Mouse (Mus musculus) adrenal gland, postnatal 10 days (tissue): ENCODE results near the gene Lrrc36. TPM values are rescaled to one million over a fixed set of nuclear protein-coding genes. Genes with fewer than 3 reads are reported as not detected.

Experiments used
- DNase-seq: peaks from one replicate; pipeline ENCODE4 v3.0.0; 2021; ENCODE audit warnings: mixed read lengths
- total RNA-seq, 2 experiments: library from RNA; stranded (reverse); gene quantifications; 2 replicates each; pipeline ENCODE4 v1.2.3; 2021

Gene Lrrc36
- total RNA-seq, 2 experiments from 2014 or later, result 3.3 to 3.8 TPM

DNA sequence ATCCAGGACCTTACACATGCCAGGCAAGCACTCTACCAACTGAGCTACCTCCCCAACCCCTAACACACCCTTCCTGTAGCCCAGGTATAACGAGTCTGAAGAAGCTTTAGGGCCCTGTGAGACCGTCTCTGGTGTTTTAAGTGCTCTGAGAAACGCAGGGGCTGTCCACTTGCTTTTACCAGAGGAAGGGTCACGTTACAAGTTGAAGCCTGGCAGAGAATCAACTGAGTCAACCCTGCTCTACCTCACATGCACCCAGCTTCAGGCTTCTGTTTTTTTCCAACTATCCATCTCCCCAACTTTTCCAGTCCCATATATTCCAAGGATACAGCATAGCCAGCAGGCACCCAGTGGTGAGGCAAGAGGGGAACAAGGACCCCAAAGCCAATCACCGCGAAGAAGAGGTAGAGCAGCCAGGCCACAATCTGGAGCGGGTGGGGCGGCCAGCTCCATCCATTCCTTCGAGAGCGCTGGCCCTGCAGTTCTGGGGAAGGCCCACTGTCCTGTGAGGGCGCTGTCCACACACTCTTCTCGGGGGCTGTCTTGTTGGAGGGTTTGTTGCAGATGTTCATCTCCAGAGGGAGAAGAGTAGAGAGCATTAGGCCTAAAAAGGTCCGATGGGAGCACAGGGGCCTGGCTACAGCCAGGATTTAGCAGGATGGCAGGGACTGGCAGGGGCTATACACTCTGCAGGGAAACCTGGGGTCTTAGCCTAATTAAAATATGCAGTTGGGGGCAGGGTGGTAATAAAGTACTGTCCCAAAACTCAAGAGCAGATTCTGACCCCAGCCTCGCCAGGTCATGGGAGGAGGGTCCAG is 70.0 kb downstream of the Lrrc36 start:
- DNase-seq, result peak; percentile 62

DNA sequence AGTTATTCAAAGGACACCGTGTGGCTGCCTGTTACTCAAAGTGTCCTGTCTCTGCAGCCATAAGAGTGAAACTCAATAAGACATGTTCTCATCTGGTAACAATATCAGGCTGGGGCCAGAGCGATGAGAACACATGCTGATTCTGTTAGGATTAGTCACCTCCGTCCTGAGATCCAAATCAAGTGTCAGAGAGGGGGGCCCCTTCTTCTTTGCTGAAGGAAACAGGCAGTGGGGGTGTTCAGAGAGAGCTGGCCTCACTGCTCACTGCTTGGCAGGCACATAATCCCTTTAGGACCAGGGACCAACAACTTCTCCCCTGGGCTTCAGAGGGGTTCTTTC is 70.6 kb downstream of the Lrrc36 start:
- DNase-seq, result no peak

DNA sequence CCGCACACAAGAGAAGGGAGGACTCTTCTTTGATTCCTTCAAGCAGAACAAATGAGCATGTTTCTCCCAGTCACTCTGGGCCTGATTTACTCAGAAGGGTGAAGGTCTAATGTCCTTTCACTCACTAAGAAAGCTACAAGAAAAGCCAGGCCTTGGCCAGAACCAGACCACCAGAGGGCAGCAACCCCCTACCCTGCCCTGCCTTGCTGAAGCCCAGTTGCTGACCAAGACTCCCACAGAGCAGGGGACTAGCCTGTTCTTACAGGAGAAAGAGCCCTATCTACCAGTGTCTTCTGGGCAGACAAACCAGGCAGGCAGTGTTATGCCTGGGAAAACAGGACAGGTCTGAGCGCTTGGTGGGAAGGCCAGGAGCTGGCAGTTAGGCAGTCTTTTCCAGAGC is 71.0 kb downstream of the Lrrc36 start:
- DNase-seq, result peak; percentile 67

DNA sequence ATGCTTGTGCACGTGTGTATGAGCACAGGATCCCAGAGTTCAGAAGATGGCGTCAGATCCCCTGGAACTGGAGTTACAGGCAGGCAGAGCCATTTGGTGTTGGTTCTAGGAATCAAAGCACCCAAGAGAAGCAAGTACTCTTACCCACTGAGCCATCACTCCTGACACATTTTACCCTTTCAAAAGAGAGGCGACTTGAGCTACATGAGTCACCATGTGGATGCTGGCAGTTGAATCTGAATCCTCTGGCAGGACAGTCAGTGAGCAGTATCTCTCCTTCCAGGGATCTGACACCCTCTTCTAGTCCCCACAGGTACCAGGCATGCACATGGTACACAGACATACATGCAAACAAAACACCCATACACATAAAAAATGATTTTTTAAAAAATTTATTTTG is 74.7 kb downstream of the Lrrc36 start:
- no peak for DNase-seq

DNA sequence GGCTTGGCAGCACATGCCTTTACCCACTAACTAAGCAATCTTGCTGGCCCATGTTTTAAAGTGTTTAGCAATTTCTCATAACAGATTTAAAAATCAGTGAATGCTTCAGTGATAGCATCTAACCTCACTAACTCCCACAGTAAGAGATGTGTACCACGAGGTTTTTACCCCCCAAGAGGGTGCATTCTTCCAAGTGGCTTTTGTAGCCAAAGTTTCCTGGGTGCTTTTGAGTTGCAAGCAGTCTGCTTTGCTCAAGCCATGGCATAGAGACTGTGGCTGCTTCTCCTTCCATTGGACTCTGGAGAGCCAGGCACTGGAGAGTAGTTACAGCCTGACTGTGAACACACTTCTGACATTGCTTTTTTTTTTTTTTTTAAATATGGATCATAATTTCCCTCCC is 75.9 kb downstream of the Lrrc36 start:
- DNase-seq, result no peak

DNA sequence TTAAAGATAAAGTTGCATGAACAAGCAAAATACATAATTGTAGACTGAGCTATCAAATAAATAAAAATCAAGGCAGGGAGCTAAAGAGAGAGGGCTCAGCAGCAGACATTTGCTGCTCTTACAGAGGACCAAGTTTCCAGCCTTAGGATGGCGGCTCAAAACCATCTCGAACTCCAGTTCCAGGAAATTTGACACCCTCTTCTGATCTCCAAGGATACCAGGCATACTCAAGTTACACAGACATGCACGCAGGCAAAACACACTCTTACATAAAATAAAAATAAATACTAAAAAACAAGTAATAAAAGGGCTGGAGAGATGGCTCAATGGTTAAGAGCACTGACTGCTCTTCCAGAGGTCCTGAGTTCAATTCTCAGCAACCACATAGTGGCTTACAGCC is 80.1 kb downstream of the Lrrc36 start:
- DNase-seq, result no peak

DNA sequence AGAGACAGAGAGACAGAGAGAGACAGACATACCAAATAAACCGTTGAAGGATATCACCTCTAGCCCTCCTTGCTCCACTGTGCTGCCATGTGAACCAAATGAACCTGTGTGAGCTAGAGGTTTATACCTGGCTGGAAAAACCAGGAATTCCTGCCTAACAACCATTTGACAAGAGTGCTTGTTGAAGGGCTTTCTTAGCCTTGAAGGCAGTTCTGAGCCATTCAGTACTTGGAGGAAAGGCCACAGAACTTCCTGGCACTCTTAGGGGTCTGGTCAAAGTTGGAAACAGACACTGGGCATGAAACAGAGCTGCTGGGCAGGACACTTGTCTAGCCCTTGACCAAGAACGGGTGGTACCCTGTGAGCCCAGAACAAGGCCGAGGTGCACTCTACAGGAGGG is 81.2 kb downstream of the Lrrc36 start:
- DNase-seq, result no peak

DNA sequence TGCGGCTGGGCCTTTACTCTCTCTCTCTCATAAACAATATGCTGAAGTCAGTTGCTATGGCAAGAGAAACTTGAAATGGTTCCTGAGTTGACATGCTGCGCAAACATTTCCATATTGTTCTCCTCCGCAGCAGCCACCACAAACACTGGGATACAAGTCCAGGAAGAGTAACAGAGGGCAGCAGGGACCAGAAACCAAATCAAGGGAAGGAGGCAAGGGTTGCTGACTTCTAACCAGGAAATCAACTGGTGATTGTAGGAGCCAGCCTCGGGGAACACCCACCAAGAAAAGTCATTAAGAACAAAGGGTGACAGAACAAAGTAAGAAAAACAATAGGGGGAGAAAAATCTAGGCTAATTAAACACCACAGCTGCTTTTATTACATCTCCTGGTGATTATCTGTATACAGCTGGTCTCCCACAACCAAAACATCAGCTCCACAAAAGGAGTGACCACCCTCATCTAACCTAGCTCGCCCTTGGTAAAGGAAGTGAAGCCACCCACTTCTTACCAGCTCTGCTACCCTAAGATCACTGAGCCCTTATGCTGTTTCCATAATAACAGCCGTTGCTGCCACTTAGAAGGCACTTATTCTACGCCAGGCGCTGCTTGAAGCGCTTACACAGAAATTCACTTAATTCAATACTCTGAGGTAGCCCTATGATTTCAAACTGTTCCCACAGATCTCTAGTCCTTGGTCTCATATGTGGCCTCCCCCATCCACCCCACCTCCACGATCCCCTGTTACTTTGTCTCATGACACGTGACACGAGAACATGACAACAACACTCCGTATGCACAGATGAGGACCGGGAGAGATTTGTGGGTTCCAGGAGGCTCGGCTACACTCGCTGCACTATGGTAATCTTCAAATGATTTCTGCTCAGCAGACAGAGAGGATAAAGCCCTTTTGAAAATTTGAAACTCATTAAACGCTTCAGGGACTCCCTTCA is 82.3 kb downstream of the Lrrc36 start:
- no peak for DNase-seq

DNA sequence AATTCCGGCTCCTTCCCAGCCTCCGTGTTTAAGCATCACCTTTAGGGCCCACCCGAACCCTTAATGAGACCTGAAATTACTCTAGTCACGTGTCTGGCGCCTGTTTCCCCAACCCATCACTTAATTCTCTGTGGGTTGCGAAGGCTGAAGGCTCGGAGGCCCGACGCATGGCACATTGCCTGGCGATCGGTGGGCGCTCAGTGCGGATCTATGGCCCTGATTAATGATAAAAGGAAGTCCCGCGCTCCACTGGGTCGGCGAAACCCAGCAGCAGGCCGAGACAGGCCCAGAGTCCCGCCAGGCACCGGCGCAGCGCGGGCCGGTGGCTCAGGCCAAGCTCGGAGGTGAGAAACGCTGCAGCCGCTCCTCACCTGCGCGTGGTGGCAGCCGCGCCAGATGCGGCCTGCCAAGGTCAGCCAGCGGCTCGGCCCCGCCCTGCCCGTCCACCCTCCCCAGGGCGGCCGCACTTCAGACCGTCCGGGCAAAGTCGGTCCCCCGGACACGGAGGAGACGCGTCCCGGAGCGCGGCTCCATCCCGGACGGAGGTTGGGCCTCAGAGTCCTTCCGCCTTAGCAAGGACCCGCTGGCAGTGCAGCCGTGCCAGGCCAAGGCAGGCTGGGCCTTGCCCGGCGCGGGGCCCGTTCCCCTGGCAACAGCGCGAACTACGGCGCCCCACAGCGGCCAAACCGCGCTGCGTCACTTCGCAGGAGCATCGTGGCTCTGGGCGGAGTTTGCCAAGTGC is 83.2 kb downstream of the Lrrc36 start, which contains the start of gene Zdhhc1:
Gene Zdhhc1, minus strand, starts transcription at position 464 of the 742 bp plus-strand sequence.
- peak; percentile 96 for DNase-seq

DNA sequence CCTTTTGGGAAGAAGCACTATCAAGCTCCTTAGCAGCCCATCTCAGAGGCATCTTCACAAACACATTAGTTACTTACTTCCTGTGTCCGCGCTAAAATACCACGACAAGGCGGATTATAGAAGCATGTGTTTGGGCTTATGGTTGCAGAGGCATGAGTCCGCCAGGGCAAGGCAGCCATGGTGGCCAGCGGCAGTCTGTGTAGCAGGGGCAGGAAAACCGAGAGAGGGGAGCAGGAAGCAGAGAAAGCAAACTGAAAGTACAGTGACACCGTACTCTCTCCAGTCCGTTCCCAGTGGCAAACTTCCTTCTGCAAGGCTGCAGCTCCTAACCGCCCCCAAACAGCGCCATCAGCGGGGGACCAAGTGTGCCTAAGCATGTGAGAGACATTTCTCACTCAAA is 86.4 kb downstream of the Lrrc36 start:
- DNase-seq, result no peak

DNA sequence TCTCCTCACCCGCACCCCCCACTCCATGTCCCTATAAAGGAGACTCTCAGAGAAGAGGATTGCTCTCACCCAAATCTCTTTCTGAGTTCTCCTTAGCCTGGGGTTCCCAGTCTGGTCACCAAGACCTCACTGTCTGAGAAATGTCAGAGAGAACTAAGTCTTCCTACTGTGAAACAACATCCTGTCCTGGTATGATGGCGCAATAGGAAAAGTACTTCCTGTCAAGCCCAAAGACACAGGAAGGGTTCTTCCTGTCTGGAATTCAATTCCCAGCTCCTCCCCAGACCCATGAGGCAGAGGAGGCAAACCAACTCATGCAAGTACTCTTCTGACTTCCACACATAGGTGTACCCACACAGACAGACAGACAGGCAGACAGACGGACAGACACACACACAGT is 91.2 kb downstream of the Lrrc36 start:
- DNase-seq, result no peak

DNA sequence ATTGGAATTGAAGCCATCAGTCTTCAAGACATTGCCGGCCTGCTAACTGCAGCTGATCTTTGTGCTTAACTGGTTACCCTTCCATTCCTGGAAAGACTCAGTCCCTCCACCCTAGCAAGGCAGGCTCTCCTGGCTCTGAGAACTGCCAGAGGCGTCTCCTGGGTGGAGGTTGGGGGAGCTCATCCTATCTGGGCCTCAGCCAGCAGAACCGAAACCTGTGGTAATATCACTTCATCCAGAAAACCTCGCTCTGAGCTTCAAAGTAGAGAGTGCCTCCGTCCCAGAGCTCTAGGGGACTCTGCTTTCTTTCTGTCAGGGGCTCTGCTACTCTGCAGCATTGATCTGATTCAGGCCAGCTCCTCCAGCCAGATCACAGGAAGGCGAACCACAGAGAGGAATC is 93.6 kb downstream of the Lrrc36 start:
- DNase-seq, result no peak

DNA sequence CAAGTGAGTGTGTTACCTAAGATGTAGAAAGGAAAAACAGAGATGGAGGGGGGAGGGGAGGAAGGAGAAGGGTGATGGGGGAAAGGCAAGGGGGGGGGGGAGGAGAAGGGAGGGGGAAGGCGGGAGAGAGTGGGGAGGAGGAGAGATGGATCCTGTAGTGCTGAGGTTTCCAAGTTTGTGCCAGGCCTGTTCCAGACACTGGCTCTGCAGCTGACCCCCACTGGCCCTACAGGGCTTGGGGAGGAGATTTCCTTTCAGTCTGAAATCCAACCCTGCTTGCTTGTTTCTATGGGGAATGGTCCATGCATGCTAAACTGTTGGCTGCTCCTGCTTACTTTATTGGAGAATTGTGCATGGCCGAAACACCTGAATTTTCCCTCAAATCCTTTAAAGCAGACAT is 95.4 kb downstream of the Lrrc36 start:
- DNase-seq, result no peak

DNA sequence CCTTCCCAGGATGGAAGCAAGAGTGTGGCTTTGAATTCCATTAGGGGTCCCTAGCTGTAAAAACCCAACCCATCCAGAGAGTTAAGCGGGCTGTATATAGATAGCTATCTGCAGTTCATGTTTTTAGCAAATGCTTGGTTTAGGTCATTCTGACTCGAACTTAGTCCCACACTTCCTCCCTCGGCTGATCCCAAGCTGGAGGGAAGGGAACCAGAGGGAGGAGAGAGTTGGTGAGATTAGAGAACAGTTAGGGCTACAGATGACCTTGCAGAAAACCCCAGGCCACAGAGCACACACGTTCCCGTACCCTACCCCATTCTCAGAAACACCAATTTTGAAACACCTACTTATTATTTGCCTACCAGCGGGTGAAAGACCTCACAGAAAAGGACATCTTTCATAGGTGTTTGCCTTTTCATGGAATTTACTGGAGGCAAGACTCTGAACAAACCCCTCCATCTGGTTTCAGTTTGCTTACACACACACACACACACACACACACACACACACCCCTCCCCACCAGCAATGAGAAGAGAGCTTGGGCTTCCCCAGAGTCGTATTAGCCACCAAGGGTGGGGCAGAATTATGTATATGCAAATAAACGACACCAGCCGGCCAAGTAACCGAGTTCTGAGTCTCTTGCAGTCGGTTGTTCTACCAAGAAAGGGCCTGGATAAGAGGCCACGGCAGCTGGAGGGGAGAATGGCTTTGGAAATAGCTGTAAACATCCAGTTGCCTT is 96.8 kb downstream of the Lrrc36 start:
- no peak for DNase-seq

Other genes starting within 250 kb of the Lrrc36 start
- gene Cbfb, start 242.9 kb upstream of the Lrrc36 start, total RNA-seq, result 10 to 100 TPM; 47.2 to 50.2 TPM
- 10 to 100 TPM; 32.3 to 35.6 TPM for gene D230025D16Rik, start 188.4 kb upstream of the Lrrc36 start, total RNA-seq
- gene B3gnt9, start 158.4 kb upstream of the Lrrc36 start, total RNA-seq, result 1 to 10 TPM; 7.7 to 7.9 TPM
- 10 to 100 TPM; 12.9 to 13.3 TPM for gene Tradd, start 149.0 kb upstream of the Lrrc36 start, total RNA-seq
- gene Fbxl8, start 148.9 kb upstream of the Lrrc36 start, total RNA-seq, result 1 to 10 TPM; 3.2 to 3.6 TPM
- 1 to 10 TPM in 1 of 2 experiments, under 1 TPM in 1; 0.84 to 1.4 TPM for gene Hsf4, start 143.8 kb upstream of the Lrrc36 start, total RNA-seq
- 10 to 100 TPM in 1 of 2 experiments, 1 to 10 TPM in 1; 9.4 to 13.1 TPM for gene Nol3, start 137.4 kb upstream of the Lrrc36 start, total RNA-seq
- 1 to 10 TPM; 4.8 to 6.9 TPM for gene 4931428F04Rik, start 123.7 kb upstream of the Lrrc36 start, total RNA-seq
- 10 to 100 TPM; 14.2 to 22.8 TPM for gene Exoc3l, start 117.5 kb upstream of the Lrrc36 start, total RNA-seq
- 10 to 100 TPM; 36.3 to 41.6 TPM for gene E2f4, start 115.9 kb upstream of the Lrrc36 start, total RNA-seq
- gene Elmo3, start 108.0 kb upstream of the Lrrc36 start, total RNA-seq, result 1 to 10 TPM; 6.1 to 6.2 TPM
- gene Lrrc29, start 87.3 kb upstream of the Lrrc36 start, total RNA-seq, result 1 to 10 TPM; 5.9 to 7.9 TPM
- 10 to 100 TPM; 43.7 to 45.4 TPM for gene Tmem208, start 87.2 kb upstream of the Lrrc36 start, total RNA-seq
- gene Fhod1, start 65.6 kb upstream of the Lrrc36 start, total RNA-seq, result 10 to 100 TPM; 11.9 to 16.5 TPM
- 1 to 10 TPM; 1.5 to 2.6 TPM for gene Slc9a5, start 64.7 kb upstream of the Lrrc36 start, total RNA-seq
- gene Plekhg4, start 40.3 kb upstream of the Lrrc36 start, total RNA-seq, result under 1 TPM; 0.36 to 0.51 TPM
- gene Kctd19, start 69 bp upstream of the Lrrc36 start, total RNA-seq, result under 1 TPM; 0.15 to 0.33 TPM
- 100 to 1,000 TPM in 1 of 2 experiments, 10 to 100 TPM in 1; 67.9 to 106 TPM for gene Tppp3, start 58.0 kb downstream of the Lrrc36 start, total RNA-seq
- 10 to 100 TPM; 15.1 to 18.4 TPM for gene Zdhhc1, start 83.3 kb downstream of the Lrrc36 start, total RNA-seq
- gene Hsd11b2, start 105.2 kb downstream of the Lrrc36 start, total RNA-seq, result 1 to 10 TPM; 1.9 to 2.5 TPM
- 10 to 100 TPM; 92.8 to 94.0 TPM for gene Atp6v0d1, start 152.5 kb downstream of the Lrrc36 start, total RNA-seq
- 10 to 100 TPM; 30.4 to 34.5 TPM for gene Ripor1, start 191.7 kb downstream of the Lrrc36 start, total RNA-seq
- gene Ctcf, start 223.0 kb downstream of the Lrrc36 start, total RNA-seq, result 10 to 100 TPM; 53.0 to 62.3 TPM
- gene Agrp, start 223.8 kb downstream of the Lrrc36 start, total RNA-seq, result 1 to 10 TPM in 1 of 2 experiments, under 1 TPM in 1; 0.97 to 1.3 TPM